Mouse (Mus musculus) C2C12 (cell line): Measurements from ENCODE around the gene 4930535I16Rik.

ENCODE experiments used
- CEBPB ChIP-seq: IDR thresholded peaks from one replicate; pipeline ENCODE4 v1.6.1; 2011; ENCODE audit warnings: low read depth, mild to moderate bottlenecking, control low read depth, moderate library complexity
- CTCF ChIP-seq: IDR thresholded peaks from one replicate; pipeline ENCODE4 v1.5.1; 2011; ENCODE audit not compliant: control insufficient read depth, insufficient read depth, insufficient read length
- FOSL1 ChIP-seq: IDR thresholded peaks from one replicate; pipeline ENCODE4 v1.8.0; 2011; ENCODE audit warnings: mild to moderate bottlenecking, low read length; ENCODE audit not compliant: poor library complexity, insufficient read depth, severe bottlenecking
- MAX ChIP-seq: IDR thresholded peaks from one replicate; pipeline ENCODE4 v1.6.1; 2011; ENCODE audit warnings: mild to moderate bottlenecking, control low read depth
- MYOD1 ChIP-seq: IDR thresholded peaks from one replicate; pipeline ENCODE4 v1.6.1; 2011; ENCODE audit warnings: low read depth; ENCODE audit not compliant: control insufficient read depth, insufficient read length
- MYOG ChIP-seq: IDR thresholded peaks from one replicate; pipeline ENCODE4 v1.6.1; 2011; ENCODE audit not compliant: control insufficient read depth, insufficient read length; ENCODE audit errors: extremely low read depth
- USF1 ChIP-seq: IDR thresholded peaks from one replicate; pipeline ENCODE4 v1.6.1; 2011; ENCODE audit warnings: low read depth, mild to moderate bottlenecking, control low read depth, moderate library complexity

DNA sequence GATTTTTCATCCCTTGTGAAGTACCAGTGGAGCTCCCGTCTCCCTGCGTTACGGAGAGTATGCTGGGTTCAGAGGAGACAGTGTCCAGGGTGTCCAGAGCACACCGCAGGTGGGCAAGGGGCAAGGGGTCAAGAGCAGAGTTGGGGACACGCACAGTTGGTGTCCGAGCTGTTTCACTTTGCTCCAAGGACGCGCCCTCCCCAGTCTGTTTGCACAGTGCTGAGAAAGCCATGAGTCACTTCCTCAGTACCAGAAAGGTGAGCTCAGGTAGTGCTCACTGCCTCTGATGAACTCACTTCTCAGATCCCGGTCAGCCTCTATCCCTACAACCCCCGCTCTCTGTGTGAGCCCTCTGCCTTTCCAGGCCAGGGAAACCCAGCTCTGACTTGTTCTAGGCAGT is 31.8 kb upstream of the 4930535I16Rik start:
- TF ChIP-seq USF1 (no peak), CTCF (no peak), MAX (no peak), MYOD1 (no peak), CEBPB (no peak), MYOG (no peak), FOSL1 (no peak)
